Mouse (Mus musculus) bone marrow macrophage, adult 2 months (primary cell): ENCODE data around the gene Dhh.

Source experiments
- CTCF ChIP-seq: IDR thresholded peaks from 2 replicates; pipeline ENCODE4 v1.5.1; 2012; ENCODE audit warnings: low read depth, mild to moderate bottlenecking, low read length, moderate library complexity
- POLR2A ChIP-seq: IDR thresholded peaks from 2 replicates; pipeline ENCODE4 v1.6.1; 2012; ENCODE audit warnings: mild to moderate bottlenecking, low read depth, low read length, borderline replicate concordance

GRCm38 (mm10) chr15:98884106-98884505 lies 14.2 kb downstream of the Dhh start:
- TF ChIP-seq POLR2A (no peak), CTCF (no peak)
